Mouse (Mus musculus) forebrain, embryonic 14.5 days (tissue): ENCODE results near the gene Nell2. TPM values are rescaled to one million over a fixed set of nuclear protein-coding genes. Genes with fewer than 3 reads are reported as not detected.
A peak's percentile ranks its signal among the peaks of the same experiment; 100 is the strongest.

Experiments
- ATAC-seq: fragments of 200-750 bp; cut with Nextera tagmentation; 2 replicates; pipeline ENCODE4 v1.8.0; 2017; ENCODE audit warnings: mild to moderate bottlenecking, moderate library complexity
- DNase-seq: peaks from one replicate; pipeline ENCODE4 v3.0.0-alpha.2; 2015; ENCODE audit warnings: low spot score
- H3K27ac ChIP-seq: fragments of 300-500 bp; sonication (generic); 2 replicates; pipeline ENCODE4 v1.5.1; 2014; ENCODE audit warnings: low read depth, mild to moderate bottlenecking, control low read depth, low read length, moderate library complexity
- H3K27me3 ChIP-seq: fragments of 300-500 bp; sonication (generic); replicated peaks from 2 replicates; pipeline ENCODE4 v1.6.1; 2014; ENCODE audit warnings: low read length, control low read depth, mixed read lengths; ENCODE audit not compliant: control insufficient read depth, insufficient read depth
- H3K36me3 ChIP-seq: fragments of 300-500 bp; sonication (generic); 2 replicates; pipeline ENCODE4 v1.6.1; 2014; ENCODE audit warnings: low read length, control low read depth; ENCODE audit not compliant: control insufficient read depth, insufficient read depth
- H3K4me1 ChIP-seq: fragments of 300-500 bp; sonication (generic); 2 replicates; pipeline ENCODE4 v1.6.1; 2014; ENCODE audit warnings: antibody characterized with exemption, low read length, control low read depth; ENCODE audit not compliant: control insufficient read depth, insufficient read depth
- H3K4me2 ChIP-seq: fragments of 300-500 bp; sonication (generic); 2 replicates; pipeline ENCODE4 v1.6.1; 2014; ENCODE audit warnings: mild to moderate bottlenecking, control low read depth, low read length
- H3K4me3 ChIP-seq: fragments of 300-500 bp; sonication (generic); 2 replicates; pipeline ENCODE4 v1.5.1; 2014; ENCODE audit warnings: low read depth, low read length, control low read depth
- H3K9ac ChIP-seq: fragments of 300-500 bp; sonication (generic); 2 replicates; pipeline ENCODE4 v1.6.1; 2014; ENCODE audit warnings: mild to moderate bottlenecking, low read length, control low read depth, moderate library complexity
- H3K9me3 ChIP-seq: fragments of 300-500 bp; sonication (generic); replicated peaks from 2 replicates; pipeline ENCODE4 v1.6.1; 2016; ENCODE audit warnings: low read length, control low read depth, mixed read lengths; ENCODE audit not compliant: control insufficient read depth
- WGBS: fragments of 180-500 bp; shearing (Covaris S2); extraction: QIAGEN DNeasy Blood & Tissue Kit; methylation state at CpG from one replicate; pipeline ENCODE4 v1.1.7; 2014; 5-methylcytosine and 5-hydroxymethylcytosine counted together
- polyA plus RNA-seq: library from polyadenylated mRNA; unstranded; fragments of >200 nt; fragmentation: Nextera tagmentation; extraction: Ambion mirVana; gene quantifications from 2 replicates; pipeline ENCODE4 v1.2.1, GENCODE M21; 2014

Gene Nell2
- polyA plus RNA-seq: 153 and 183 TPM in 2 replicates

GRCm38 (mm10) chr15:95527948-95528861 lies at the start of gene Nell2:
Gene Nell2, minus strand, starts transcription at chr15:95528559.
- Histone ChIP-seq H3K9ac (peak within 1 kb of the TSS; percentile 87), H3K27ac (peak within 1 kb of the TSS; percentile 81), H3K9me3 (no peaks in the 10 kb centered on the region), H3K36me3 (no peaks in the 10 kb centered on the region), H3K27me3 (no peaks in the 10 kb centered on the region), H3K4me2 (peak within 1 kb of the TSS; percentile 83), H3K4me3 (peak within 1 kb of the TSS; percentile 56), H3K4me1 (peaks cover 3% of the 10 kb centered on the region; the same call in 1 of the 2 replicates)
- ATAC-seq (peak; percentile 85), DNase-seq (peak; percentile 79)
- under 1% methylated on average over 72 of the region's 95 CpGs for WGBS

- Histone ChIP-seq H3K9ac (no peak overlapping the region), H3K27me3 (no peaks in the 10 kb centered on the region), H3K4me1 (no peaks in the 10 kb centered on the region), H3K9me3 (no peaks in the 10 kb centered on the region), H3K4me2 (no peak overlapping the region), H3K27ac (no peak overlapping the region), H3K4me3 (no peak overlapping the region), H3K36me3 (no peaks in the 10 kb centered on the region)
- peak; percentile 85 for ATAC-seq
- DNase-seq: peak; percentile 92
- WGBS: 14% methylated on average over 5 of the region's 5 CpGs
Observed at GRCm38 (mm10) chr15:95574661-95575060, 46.3 kb upstream of the Nell2 start.

GRCm38 (mm10) chr15:95569606-95570005 lies 41.2 kb upstream of the Nell2 start:
- no peak overlapping the region for H3K4me2 ChIP-seq
- H3K4me1 ChIP-seq: no peaks in the 10 kb centered on the region
- ATAC-seq (no peak), DNase-seq (no peak)
- H3K4me3 ChIP-seq: no peak overlapping the region
- H3K9ac ChIP-seq: no peak overlapping the region
- H3K27ac ChIP-seq: no peak overlapping the region
- H3K27me3 ChIP-seq: no peaks in the 10 kb centered on the region
- no peaks in the 10 kb centered on the region for H3K36me3 ChIP-seq
- WGBS: 88% methylated on average over 6 of the region's 6 CpGs
- no peaks in the 10 kb centered on the region for H3K9me3 ChIP-seq

- Histone ChIP-seq H3K27ac (no peak overlapping the region), H3K9me3 (no peaks in the 10 kb centered on the region), H3K4me3 (no peak overlapping the region), H3K36me3 (no peaks in the 10 kb centered on the region), H3K4me1 (no peaks in the 10 kb centered on the region), H3K9ac (no peak overlapping the region), H3K4me2 (no peak overlapping the region), H3K27me3 (no peaks in the 10 kb centered on the region)
- no peak for DNase-seq
- 87% methylated on average over 2 of the region's 2 CpGs for WGBS
- no peak for ATAC-seq
Observed at GRCm38 (mm10) chr15:95565160-95565559, 36.8 kb upstream of the Nell2 start.

- Histone ChIP-seq H3K9me3 (no peaks in the 10 kb centered on the region), H3K4me1 (no peaks in the 10 kb centered on the region), H3K36me3 (no peaks in the 10 kb centered on the region), H3K27ac (no peak overlapping the region), H3K4me3 (no peak overlapping the region), H3K4me2 (no peak overlapping the region), H3K27me3 (no peaks in the 10 kb centered on the region), H3K9ac (no peak overlapping the region)
- 94% methylated on average over 5 of the region's 5 CpGs for WGBS
- ATAC-seq (no peak), DNase-seq (no peak)
Observed at GRCm38 (mm10) chr15:95561303-95561702, 32.9 kb upstream of the Nell2 start.

- ATAC-seq (no peak), DNase-seq (peak; percentile 62)
- 47% methylated on average over 5 of the region's 5 CpGs for WGBS
- no peak overlapping the region for H3K4me3 ChIP-seq
- no peak overlapping the region for H3K27ac ChIP-seq
- no peaks in the 10 kb centered on the region for H3K36me3 ChIP-seq
- H3K4me2 ChIP-seq: no peak overlapping the region
- no peaks in the 10 kb centered on the region for H3K9me3 ChIP-seq
- H3K9ac ChIP-seq: no peak overlapping the region
- no peaks in the 10 kb centered on the region for H3K27me3 ChIP-seq
- no peaks in the 10 kb centered on the region for H3K4me1 ChIP-seq
Observed at GRCm38 (mm10) chr15:95550011-95550410, 21.7 kb upstream of the Nell2 start.

DNA sequence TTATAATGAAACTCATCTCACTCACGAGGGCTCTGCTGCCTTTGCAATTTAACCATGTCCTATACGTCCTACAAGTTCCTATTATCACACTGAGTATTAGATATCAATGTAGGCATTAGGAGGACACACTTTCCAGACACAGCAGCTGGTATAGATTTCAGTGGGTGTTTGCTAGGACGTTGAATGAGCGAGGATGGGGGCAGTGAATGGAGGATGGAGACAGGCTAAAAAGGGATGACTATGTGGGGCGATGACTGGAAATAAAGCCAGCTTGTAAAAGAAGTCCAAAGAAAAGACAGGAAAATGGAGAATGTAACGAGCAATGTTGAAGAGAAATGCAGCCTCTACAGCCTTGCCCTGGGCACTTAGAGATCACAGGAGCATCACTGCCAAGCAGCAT lies 14.3 kb upstream of the Nell2 start:
- no peak overlapping the region for H3K9ac ChIP-seq
- H3K4me1 ChIP-seq: no peaks in the 10 kb centered on the region
- DNase-seq (no peak), ATAC-seq (no peak)
- H3K27ac ChIP-seq: no peak overlapping the region
- no peaks in the 10 kb centered on the region for H3K36me3 ChIP-seq
- 72% methylated on average over 6 of the region's 6 CpGs for WGBS
- no peaks in the 10 kb centered on the region; the same call in 1 of the 2 replicates for H3K9me3 ChIP-seq
- H3K27me3 ChIP-seq: no peaks in the 10 kb centered on the region
- H3K4me3 ChIP-seq: no peak overlapping the region
- H3K4me2 ChIP-seq: no peak overlapping the region

DNA sequence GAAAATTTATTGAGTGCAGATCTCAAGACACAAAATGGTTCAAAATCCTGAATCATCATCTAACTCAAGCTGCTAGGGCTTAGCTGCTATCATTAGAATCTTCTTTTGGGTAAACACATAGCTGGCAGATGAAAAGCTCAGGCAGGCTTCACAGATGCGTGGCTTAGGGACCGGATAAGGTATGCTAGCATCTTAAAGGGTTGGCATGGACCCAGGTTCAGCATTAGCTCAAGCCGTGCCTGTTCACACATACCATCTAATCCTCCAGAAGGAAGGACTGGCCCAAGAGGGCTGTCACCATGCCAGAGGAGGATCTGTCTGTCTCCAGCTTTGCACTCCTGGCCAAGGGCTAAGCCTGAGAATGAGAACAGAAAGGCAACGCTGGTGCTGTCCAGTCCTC lies 8.4 kb upstream of the Nell2 start:
- ATAC-seq (peak; percentile 73; the same call in 1 of the 2 replicates), DNase-seq (peak; percentile 73)
- peaks cover 3% of the 10 kb centered on the region; the same call in 1 of the 2 replicates for H3K4me1 ChIP-seq
- 39% methylated on average over 4 of the region's 4 CpGs for WGBS
- no peaks in the 10 kb centered on the region; the same call in 1 of the 2 replicates for H3K9me3 ChIP-seq
- H3K4me2 ChIP-seq: no peak overlapping the region
- H3K9ac ChIP-seq: no peak overlapping the region
- peak overlapping the region; percentile 58; the same call in 1 of the 2 replicates for H3K27ac ChIP-seq
- no peaks in the 10 kb centered on the region for H3K36me3 ChIP-seq
- no peaks in the 10 kb centered on the region for H3K27me3 ChIP-seq
- H3K4me3 ChIP-seq: no peak overlapping the region

DNA sequence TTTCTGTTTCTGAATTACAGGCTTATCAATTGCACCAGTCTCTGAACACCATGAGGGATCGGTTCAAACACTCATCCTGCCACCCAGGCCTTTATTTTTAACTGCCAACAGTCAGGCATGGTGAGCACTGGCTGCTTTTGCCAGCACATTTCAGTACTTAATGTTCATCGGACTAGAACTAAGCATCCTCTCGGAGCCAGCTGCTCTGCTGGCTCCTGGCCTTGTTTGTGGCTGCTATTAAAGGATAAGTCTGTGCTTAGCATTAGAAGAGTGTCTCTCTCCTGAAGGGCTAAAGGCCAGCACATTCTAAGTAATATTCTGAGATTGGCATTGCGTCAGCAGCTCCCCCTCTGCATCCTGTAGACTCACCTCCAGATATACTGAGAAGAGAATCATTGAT lies 7.9 kb upstream of the Nell2 start:
- peak; percentile 86 for DNase-seq
- no peaks in the 10 kb centered on the region; the same call in 1 of the 2 replicates for H3K9me3 ChIP-seq
- peaks cover 3% of the 10 kb centered on the region; the same call in 1 of the 2 replicates for H3K4me1 ChIP-seq
- H3K4me2 ChIP-seq: no peak overlapping the region
- no peaks in the 10 kb centered on the region for H3K36me3 ChIP-seq
- peak; percentile 89 for ATAC-seq
- no peak overlapping the region for H3K9ac ChIP-seq
- no peaks in the 10 kb centered on the region for H3K27me3 ChIP-seq
- 43% methylated on average over 4 of the region's 4 CpGs for WGBS
- H3K27ac ChIP-seq: peak overlapping the region; percentile 58
- H3K4me3 ChIP-seq: no peak overlapping the region
